Mouse (Mus musculus): ENCODE measurements around the gene Pfkfb1. TPM values are rescaled to one million over a fixed set of nuclear protein-coding genes. Genes with fewer than 3 reads are reported as not detected.

The Pfkfb1 gene
- 9.2 and 11.3 TPM in 2 replicates for polyA plus RNA-seq (2014; fragmentation: Nextera tagmentation; extraction: Ambion mirVana)

DNA sequence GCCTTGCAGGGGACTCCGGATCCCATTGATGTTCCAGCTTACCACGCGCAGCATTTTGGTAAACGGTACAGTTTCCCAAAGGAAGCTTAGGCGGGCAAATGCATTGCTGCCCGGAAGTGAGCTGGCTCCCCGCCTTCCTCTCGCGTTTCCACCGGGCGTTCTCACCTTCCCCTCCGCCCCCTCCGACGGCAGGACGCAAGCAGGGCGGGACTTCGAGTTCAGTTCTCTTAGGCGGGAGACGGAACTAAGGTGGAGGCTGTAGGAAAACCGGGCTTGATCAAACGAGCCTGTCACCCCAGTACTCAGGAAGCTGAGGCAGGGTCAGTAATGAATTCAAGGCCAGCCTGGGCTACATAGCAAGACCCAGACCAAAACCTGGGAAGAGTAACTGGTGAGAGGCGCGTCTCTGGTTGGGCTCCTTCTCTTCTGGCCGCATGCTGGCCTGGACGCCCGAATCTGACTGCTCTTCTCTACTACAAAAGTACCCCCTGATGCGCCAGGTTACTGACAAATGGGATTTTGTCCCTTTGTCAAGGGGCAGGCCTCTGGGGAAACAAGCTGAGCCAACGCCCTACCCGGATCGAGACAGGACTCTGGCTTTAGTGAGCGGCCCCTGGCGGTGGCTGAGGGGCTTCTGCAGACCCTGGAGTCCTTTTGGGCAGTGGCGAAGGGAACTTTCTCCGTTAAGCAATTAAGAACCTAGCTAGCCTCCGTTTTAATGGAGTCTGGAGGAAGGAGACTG is at the start of gene Pfkfb1:
Pfkfb1 (plus strand) TSS at position 207 of the 742 bp plus-strand sequence.
- Histone ChIP-seq H3K27me3 (ENCODE audit: control insufficient read depth, insufficient read depth, low read length) (no peaks in the 10 kb centered on the region), H3K4me1 (ENCODE audit: control insufficient read depth, insufficient read depth, low read length) (no peaks in the 10 kb centered on the region), H3K4me3 (ENCODE audit: low read depth, low read length) (peak within 1 kb of the TSS; percentile 57), H3K9me3 (replicated peaks; ENCODE audit: control insufficient read depth, low read length) (no peaks in the 10 kb centered on the region), H3K9ac (ENCODE audit: low read depth, low read length) (peak within 1 kb of the TSS; percentile 80), H3K27ac (ENCODE audit: low read depth, low read length) (peak within 1 kb of the TSS; percentile 88), H3K4me2 (peak within 1 kb of the TSS; percentile 66), H3K36me3 (ENCODE audit: control insufficient read depth, insufficient read depth, low read length) (no peaks in the 10 kb centered on the region)
- ATAC-seq (replicated peaks; ENCODE audit: insufficient number of reproducible peaks, low FRiP score, low TSS enrichment): peak; percentile 84
- 17% methylated on average over 35 of the region's 35 CpGs for WGBS (ENCODE audit: insufficient replicate concordance)

DNA sequence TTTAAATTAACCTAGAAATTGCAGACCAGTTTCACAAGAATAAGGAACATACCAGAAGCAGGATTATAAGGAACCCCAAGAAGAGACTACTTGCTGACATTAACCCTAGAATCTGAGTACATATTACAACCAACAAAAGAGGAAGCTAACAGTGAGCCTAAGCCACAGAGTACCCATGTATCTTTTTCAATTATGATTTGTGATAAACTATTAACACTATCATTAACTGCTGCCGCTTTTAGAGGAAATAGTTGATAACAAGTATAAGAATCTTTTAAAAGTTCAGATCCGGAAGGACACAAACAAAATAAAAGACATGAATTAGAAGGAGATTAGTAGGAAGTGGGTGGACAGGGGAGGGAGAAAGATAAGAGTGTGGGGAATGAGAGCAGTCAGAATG is 47.9 kb upstream of the Pfkfb1 start:
- Histone ChIP-seq H3K9me3 (replicated peaks; ENCODE audit: control insufficient read depth, low read length) (no peaks in the 10 kb centered on the region), H3K4me2 (no peak overlapping the region), H3K4me1 (ENCODE audit: control insufficient read depth, insufficient read depth, low read length) (no peaks in the 10 kb centered on the region), H3K9ac (ENCODE audit: low read depth, low read length) (no peak overlapping the region), H3K27me3 (ENCODE audit: control insufficient read depth, insufficient read depth, low read length) (no peaks in the 10 kb centered on the region), H3K27ac (ENCODE audit: low read depth, low read length) (no peak overlapping the region), H3K36me3 (ENCODE audit: control insufficient read depth, insufficient read depth, low read length) (no peaks in the 10 kb centered on the region), H3K4me3 (ENCODE audit: low read depth, low read length) (no peak overlapping the region)
- no peak for ATAC-seq (replicated peaks; ENCODE audit: insufficient number of reproducible peaks, low FRiP score, low TSS enrichment)
- WGBS (ENCODE audit: insufficient replicate concordance): 55% methylated on average over 2 of the region's 2 CpGs

DNA sequence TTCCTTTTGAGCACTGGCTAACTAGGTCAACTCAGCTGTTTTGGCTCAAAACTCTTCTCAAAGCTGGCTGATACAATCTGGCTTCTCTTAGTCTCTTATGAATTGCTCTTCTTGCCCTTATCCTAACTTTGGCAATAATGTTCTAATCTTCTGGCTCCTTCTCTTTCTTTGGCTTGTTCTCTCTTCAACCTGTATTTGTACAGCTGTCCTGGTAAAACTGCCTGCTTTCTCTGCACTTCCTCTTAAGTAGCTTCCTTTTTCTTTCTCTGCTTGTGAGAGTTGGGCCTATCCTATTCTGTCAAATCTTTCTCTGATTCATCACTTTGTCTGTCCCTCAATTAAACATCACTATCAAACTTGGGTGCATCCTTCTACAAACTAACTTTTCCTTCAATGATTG is 46.3 kb upstream of the Pfkfb1 start:
- ATAC-seq (replicated peaks; ENCODE audit: insufficient number of reproducible peaks, low FRiP score, low TSS enrichment): no peak
- Histone ChIP-seq H3K4me3 (ENCODE audit: low read depth, low read length) (no peak overlapping the region), H3K9me3 (replicated peaks; ENCODE audit: control insufficient read depth, low read length) (no peaks in the 10 kb centered on the region), H3K27ac (ENCODE audit: low read depth, low read length) (no peak overlapping the region), H3K9ac (ENCODE audit: low read depth, low read length) (no peak overlapping the region), H3K4me2 (no peak overlapping the region), H3K4me1 (ENCODE audit: control insufficient read depth, insufficient read depth, low read length) (no peaks in the 10 kb centered on the region), H3K27me3 (ENCODE audit: control insufficient read depth, insufficient read depth, low read length) (no peaks in the 10 kb centered on the region), H3K36me3 (ENCODE audit: control insufficient read depth, insufficient read depth, low read length) (no peaks in the 10 kb centered on the region)

DNA sequence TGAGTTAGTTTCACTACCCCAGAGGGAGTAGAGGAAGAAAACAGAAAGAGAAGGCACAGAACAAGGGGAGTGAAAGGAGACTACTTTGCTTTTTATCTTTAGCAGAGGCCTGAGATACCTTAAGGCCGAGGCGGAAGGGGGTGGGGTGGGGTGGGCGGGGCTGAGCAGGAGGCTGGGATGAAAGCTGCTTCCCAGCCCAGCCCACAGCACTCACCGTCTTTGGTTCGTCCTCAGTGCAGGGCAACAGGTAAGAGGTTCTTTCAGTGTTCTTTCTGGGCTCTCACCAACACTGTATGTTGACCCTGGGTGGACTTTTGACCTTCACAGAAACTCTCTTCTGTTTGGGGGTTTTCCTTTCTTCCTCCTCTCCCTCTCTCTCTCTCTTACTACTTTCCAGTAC is 40.8 kb upstream of the Pfkfb1 start, which contains the start of gene Alas2:
Alas2 (plus strand) TSS at position 137 of the 400 bp plus-strand sequence.
- no peaks in the 10 kb centered on the region for H3K4me1 ChIP-seq (ENCODE audit: control insufficient read depth, insufficient read depth, low read length)
- peak within 1 kb of the TSS; percentile 10; the same call in 1 of the 2 replicates for H3K4me3 ChIP-seq (ENCODE audit: low read depth, low read length)
- H3K27ac ChIP-seq (ENCODE audit: low read depth, low read length): peak within 1 kb of the TSS; percentile 59; the same call in 1 of the 2 replicates
- H3K36me3 ChIP-seq (ENCODE audit: control insufficient read depth, insufficient read depth, low read length): no peaks in the 10 kb centered on the region
- peak; percentile 69; the same call in 1 of the 2 replicates for ATAC-seq (replicated peaks; ENCODE audit: insufficient number of reproducible peaks, low FRiP score, low TSS enrichment)
- 13% methylated on average over 5 of the region's 5 CpGs for WGBS (ENCODE audit: insufficient replicate concordance)
- no peaks in the 10 kb centered on the region for H3K9me3 ChIP-seq (replicated peaks; ENCODE audit: control insufficient read depth, low read length)
- H3K9ac ChIP-seq (ENCODE audit: low read depth, low read length): peak within 1 kb of the TSS; percentile 65
- H3K27me3 ChIP-seq (ENCODE audit: control insufficient read depth, insufficient read depth, low read length): no peaks in the 10 kb centered on the region
- peak within 1 kb of the TSS; percentile 24; the same call in 1 of the 2 replicates for H3K4me2 ChIP-seq

DNA sequence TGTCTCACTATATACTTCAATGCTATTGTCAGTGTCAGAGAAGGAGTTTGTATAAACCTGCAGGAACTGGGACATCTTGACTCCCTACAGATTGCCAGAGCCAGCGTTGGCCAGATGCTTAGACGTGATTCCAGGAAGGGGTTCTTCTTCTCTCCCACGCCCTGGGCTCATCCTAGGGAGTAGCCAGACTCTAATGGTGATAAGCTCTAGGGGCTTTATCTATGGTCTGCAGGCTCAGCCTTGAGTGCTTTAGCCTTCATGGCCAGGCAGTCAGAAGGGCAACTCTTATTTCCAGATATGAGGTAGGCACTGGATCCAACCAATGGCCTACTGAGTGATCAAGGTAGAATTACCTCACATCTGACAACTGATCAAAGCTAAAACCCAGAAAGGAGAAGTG is 38.4 kb upstream of the Pfkfb1 start:
- no peak overlapping the region for H3K9ac ChIP-seq (ENCODE audit: low read depth, low read length)
- no peak overlapping the region; the same call in 1 of the 2 replicates for H3K4me2 ChIP-seq
- no peaks in the 10 kb centered on the region for H3K4me1 ChIP-seq (ENCODE audit: control insufficient read depth, insufficient read depth, low read length)
- H3K9me3 ChIP-seq (replicated peaks; ENCODE audit: control insufficient read depth, low read length): no peaks in the 10 kb centered on the region
- peak overlapping the region; percentile 59; the same call in 1 of the 2 replicates for H3K27ac ChIP-seq (ENCODE audit: low read depth, low read length)
- ATAC-seq (replicated peaks; ENCODE audit: insufficient number of reproducible peaks, low FRiP score, low TSS enrichment): peak; percentile 92
- no peaks in the 10 kb centered on the region for H3K27me3 ChIP-seq (ENCODE audit: control insufficient read depth, insufficient read depth, low read length)
- WGBS (ENCODE audit: insufficient replicate concordance): 47% methylated on average over 3 of the region's 3 CpGs
- no peak overlapping the region; the same call in 1 of the 2 replicates for H3K4me3 ChIP-seq (ENCODE audit: low read depth, low read length)
- H3K36me3 ChIP-seq (ENCODE audit: control insufficient read depth, insufficient read depth, low read length): no peaks in the 10 kb centered on the region

DNA sequence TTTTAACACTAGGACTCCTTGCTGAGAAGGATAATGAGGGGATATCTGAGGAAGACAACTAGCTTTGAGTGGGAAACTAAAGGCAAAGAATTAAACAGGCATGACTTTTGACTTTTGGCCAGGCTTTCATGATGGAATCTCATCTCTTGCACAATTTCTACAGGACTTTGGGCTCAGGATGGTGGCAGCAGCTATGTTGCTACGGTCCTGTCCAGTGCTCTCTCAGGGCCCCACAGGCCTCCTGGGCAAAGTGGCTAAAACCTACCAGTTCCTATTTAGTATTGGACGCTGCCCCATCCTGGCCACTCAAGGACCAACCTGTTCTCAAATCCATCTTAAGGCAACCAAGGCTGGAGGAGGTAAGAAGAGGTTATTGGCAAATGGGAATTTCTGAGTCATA is 36.0 kb upstream of the Pfkfb1 start:
- ATAC-seq (replicated peaks; ENCODE audit: insufficient number of reproducible peaks, low FRiP score, low TSS enrichment): no peak
- no peak overlapping the region for H3K4me3 ChIP-seq (ENCODE audit: low read depth, low read length)
- H3K27ac ChIP-seq (ENCODE audit: low read depth, low read length): no peak overlapping the region
- WGBS (ENCODE audit: insufficient replicate concordance): 83% methylated on average over 2 of the region's 2 CpGs
- no peaks in the 10 kb centered on the region for H3K4me1 ChIP-seq (ENCODE audit: control insufficient read depth, insufficient read depth, low read length)
- H3K9me3 ChIP-seq (replicated peaks; ENCODE audit: control insufficient read depth, low read length): no peaks in the 10 kb centered on the region
- no peak overlapping the region for H3K9ac ChIP-seq (ENCODE audit: low read depth, low read length)
- H3K27me3 ChIP-seq (ENCODE audit: control insufficient read depth, insufficient read depth, low read length): no peaks in the 10 kb centered on the region
- no peaks in the 10 kb centered on the region for H3K36me3 ChIP-seq (ENCODE audit: control insufficient read depth, insufficient read depth, low read length)
- peak overlapping the region; percentile 27; the same call in 1 of the 2 replicates for H3K4me2 ChIP-seq

DNA sequence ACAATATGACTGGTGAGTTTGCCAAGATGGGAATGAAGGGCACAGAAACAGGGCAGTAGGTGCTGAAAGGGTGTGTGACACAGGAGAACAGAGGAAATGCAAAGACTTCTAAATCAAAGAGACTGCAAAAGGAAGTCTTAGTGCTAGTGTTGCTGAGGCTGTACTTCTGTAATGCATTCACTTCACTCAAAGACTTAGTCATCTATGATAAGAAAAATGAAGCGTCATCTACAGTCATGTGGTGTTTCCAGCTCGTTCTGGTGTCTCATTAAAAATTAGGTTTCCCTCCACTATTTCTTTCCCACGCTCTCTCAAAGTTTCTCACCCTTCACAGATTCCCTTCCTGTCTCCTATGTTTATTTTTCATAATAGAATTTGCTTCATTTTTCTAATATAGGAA is 34.0 kb upstream of the Pfkfb1 start:
- 67% methylated on average over 3 of the region's 3 CpGs for WGBS (ENCODE audit: insufficient replicate concordance)
- no peaks in the 10 kb centered on the region for H3K4me1 ChIP-seq (ENCODE audit: control insufficient read depth, insufficient read depth, low read length)
- no peaks in the 10 kb centered on the region for H3K36me3 ChIP-seq (ENCODE audit: control insufficient read depth, insufficient read depth, low read length)
- H3K27ac ChIP-seq (ENCODE audit: low read depth, low read length): no peak overlapping the region
- ATAC-seq (replicated peaks; ENCODE audit: insufficient number of reproducible peaks, low FRiP score, low TSS enrichment): no peak
- H3K4me2 ChIP-seq: no peak overlapping the region
- no peaks in the 10 kb centered on the region for H3K27me3 ChIP-seq (ENCODE audit: control insufficient read depth, insufficient read depth, low read length)
- no peaks in the 10 kb centered on the region for H3K9me3 ChIP-seq (replicated peaks; ENCODE audit: control insufficient read depth, low read length)
- H3K9ac ChIP-seq (ENCODE audit: low read depth, low read length): no peak overlapping the region
- no peak overlapping the region for H3K4me3 ChIP-seq (ENCODE audit: low read depth, low read length)

DNA sequence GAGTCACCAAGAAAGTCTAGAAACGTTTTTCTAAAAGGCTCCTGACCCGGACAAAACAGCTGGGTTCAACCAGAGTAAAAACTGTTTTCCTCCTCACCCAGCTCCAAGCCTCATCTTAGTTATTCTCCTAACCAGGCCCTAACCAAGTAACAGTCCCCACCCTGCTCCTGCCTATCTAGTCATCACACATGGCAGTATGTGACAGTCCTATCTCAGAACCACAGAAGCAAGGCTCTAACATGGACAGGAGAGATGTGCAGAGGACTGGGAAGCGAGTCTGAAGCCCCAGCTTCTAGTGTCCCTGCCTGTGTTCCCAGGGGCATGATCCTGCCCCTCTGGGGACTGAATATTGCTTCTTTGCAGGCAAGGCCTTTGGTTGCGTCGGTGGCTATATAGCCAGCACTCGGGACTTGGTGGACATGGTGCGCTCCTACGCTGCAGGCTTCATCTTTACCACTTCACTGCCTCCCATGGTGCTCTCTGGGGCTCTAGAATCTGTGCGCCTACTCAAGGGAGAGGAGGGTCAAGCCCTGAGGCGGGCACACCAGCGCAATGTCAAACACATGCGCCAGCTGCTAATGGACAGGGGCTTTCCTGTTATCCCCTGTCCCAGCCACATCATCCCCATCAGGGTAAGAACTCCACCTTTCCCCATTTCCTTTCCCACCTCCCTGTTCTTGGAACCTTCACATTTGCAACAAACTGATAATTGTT is 23.2 kb upstream of the Pfkfb1 start:
- no peak overlapping the region for H3K4me3 ChIP-seq (ENCODE audit: low read depth, low read length)
- no peaks in the 10 kb centered on the region for H3K27me3 ChIP-seq (ENCODE audit: control insufficient read depth, insufficient read depth, low read length)
- ATAC-seq (replicated peaks; ENCODE audit: insufficient number of reproducible peaks, low FRiP score, low TSS enrichment): peak; percentile 89
- H3K9ac ChIP-seq (ENCODE audit: low read depth, low read length): no peak overlapping the region
- WGBS (ENCODE audit: insufficient replicate concordance): 80% methylated on average over 12 of the region's 12 CpGs
- H3K4me1 ChIP-seq (ENCODE audit: control insufficient read depth, insufficient read depth, low read length): no peaks in the 10 kb centered on the region
- no peaks in the 10 kb centered on the region for H3K36me3 ChIP-seq (ENCODE audit: control insufficient read depth, insufficient read depth, low read length)
- peak overlapping the region; percentile 4; the same call in 1 of the 2 replicates for H3K27ac ChIP-seq (ENCODE audit: low read depth, low read length)
- H3K9me3 ChIP-seq (replicated peaks; ENCODE audit: control insufficient read depth, low read length): no peaks in the 10 kb centered on the region
- no peak overlapping the region for H3K4me2 ChIP-seq
